24 mouse cellular contexts compared by ENCODE assay signal in the genomic region with DNA sequence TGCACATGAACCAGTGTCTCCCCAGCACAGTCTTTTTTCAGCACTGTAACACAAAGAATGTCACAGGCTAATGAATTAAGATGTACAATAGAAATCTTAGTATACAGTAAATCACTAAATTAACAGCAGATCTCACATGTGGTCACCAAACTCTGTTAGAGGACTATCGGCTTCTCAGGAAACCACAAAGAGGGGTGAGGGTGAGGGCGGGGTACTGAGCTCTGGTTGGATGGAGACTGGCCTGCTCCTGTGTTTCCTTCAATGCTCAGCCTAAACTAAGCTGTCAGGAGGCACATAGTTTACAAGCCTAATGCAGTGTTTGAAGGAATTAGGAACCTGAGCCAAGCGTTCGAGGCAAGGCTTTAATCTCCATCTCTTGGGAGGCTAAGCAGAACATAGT.
"Had no signal": no experiment of that assay in that cellular context is flagged by ENCODE, and none has a peak within 500 bp of the region (broad histone marks: within the 10 kb centered on the region; RNA-seq: fewer than 3 reads in every experiment).

No protein-coding gene starts in this region.

- H3K27me3 ChIP-seq: lung, embryonic 15.5 days; midbrain, embryonic 12.5 days; neural tube, embryonic 13.5 days; neural tube, embryonic 15.5 days; stomach, embryonic 15.5 days had no signal

- ATAC-seq: liver, postnatal 0 days; lung, postnatal 0 days; midbrain, embryonic 16.5 days had no signal

- H3K9me3 ChIP-seq: lung, embryonic 15.5 days; midbrain, embryonic 10.5 days; midbrain, embryonic 12.5 days; neural tube, embryonic 13.5 days; neural tube, embryonic 15.5 days; stomach, embryonic 15.5 days had no signal

- H3K27ac ChIP-seq: lung, embryonic 15.5 days; macrophage; midbrain, embryonic 10.5 days; midbrain, embryonic 12.5 days; neural tube, embryonic 13.5 days; neural tube, embryonic 15.5 days; stomach, embryonic 15.5 days; stomach, postnatal 0 days had no signal

- H3K4me2 ChIP-seq: lung, embryonic 15.5 days; midbrain, embryonic 12.5 days; neural tube, embryonic 13.5 days; neural tube, embryonic 15.5 days; stomach, embryonic 15.5 days had no signal

- H3K9ac ChIP-seq: liver, postnatal 0 days; lung, embryonic 15.5 days; midbrain, embryonic 12.5 days; neural tube, embryonic 13.5 days; neural tube, embryonic 15.5 days; stomach, embryonic 15.5 days had no signal

- H3K4me3 ChIP-seq: lung, embryonic 15.5 days; midbrain, embryonic 10.5 days; midbrain, embryonic 12.5 days; myocyte; neural tube, embryonic 13.5 days; neural tube, embryonic 15.5 days; stomach, embryonic 15.5 days had no signal

- H3K36me3 ChIP-seq: midbrain, embryonic 10.5 days; midbrain, embryonic 12.5 days; neural tube, embryonic 13.5 days; neural tube, embryonic 15.5 days; stomach, embryonic 15.5 days had no signal

- H3K4me1 ChIP-seq: lung, embryonic 15.5 days; midbrain, embryonic 10.5 days; midbrain, embryonic 12.5 days; neural tube, embryonic 13.5 days; neural tube, embryonic 15.5 days; stomach, embryonic 15.5 days had no signal

- DNase-seq: liver, postnatal 0 days; lung, adult 2 months; lung, postnatal 14 days; lung, postnatal 36 days; midbrain, embryonic 14.5 days; retina, postnatal 1 day; right cerebral cortex, adult 18-20 months; right cerebral cortex, postnatal 25 days; right cerebral cortex, postnatal 4 days; spleen, adult 18-20 months; thymus, adult 2 months; thymus, postnatal 25 days; thymus, postnatal 4 days had no signal
